Mouse (Mus musculus) inflammation-experienced regulatory T-cells, adult 6 months (primary cell): ENCODE results near the gene Lmo7. TPM values are rescaled to one million over a fixed set of nuclear protein-coding genes. Genes with fewer than 3 reads are reported as not detected.

Experiments used
- ATAC-seq: one replicate; pipeline ENCODE4 v1.8.0; 2017
- polyA plus RNA-seq, 3 experiments: library from polyadenylated mRNA; unstranded; fragments of 100-300 nt; shearing (Covaris generic); gene quantifications; one replicate each; pipeline ENCODE4 v1.2.1; 2017

Lmo7 gene
- polyA plus RNA-seq, 3 experiments from 2014 or later, result 0.24 TPM; not detected in 2

DNA sequence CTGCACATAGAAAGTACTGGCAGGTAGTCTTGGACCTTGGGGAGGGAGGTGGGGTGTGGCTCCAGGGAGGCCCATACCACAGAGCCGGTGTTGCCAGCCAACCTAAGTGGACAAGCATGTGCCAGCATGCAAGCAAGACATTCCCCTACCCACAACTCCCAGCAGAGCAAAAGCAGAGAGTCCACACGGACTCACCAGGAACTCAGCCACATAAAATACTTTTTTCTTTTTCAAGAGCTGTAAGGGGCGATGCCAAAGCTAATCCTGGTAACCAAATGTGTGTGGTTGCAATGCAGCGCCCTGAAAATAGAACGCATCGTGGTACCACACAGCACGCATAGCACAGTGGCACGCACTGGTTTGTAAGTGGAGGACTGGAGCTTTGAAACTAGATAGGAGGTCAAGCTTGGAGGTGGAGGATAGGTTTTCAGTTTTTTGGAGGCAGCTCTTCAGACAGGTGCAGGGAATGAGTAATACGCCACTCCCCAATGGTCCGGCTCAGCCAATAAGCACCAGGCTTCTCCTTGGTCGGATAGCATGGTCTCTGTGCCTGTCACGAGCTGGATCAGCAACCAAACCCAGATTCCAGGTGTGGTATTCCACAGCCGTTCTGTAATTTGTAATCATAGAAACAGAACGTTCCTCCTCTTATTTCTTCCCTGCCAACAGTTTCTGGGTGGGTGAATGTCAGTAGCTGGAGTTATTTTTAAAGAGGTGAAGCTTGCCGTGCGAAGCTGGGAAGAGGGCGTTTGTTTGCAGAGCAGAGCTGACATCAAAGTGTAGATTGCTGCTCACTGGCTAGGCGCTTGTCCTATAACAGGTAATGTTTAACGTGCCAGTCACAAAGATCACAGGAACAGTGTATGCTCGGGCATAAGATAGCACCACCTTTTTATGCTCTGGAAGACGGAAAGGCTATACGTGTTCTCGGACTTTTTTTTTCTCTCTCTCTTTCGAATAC, 110.3 kb downstream of the Lmo7 start:
- no peak for ATAC-seq

DNA sequence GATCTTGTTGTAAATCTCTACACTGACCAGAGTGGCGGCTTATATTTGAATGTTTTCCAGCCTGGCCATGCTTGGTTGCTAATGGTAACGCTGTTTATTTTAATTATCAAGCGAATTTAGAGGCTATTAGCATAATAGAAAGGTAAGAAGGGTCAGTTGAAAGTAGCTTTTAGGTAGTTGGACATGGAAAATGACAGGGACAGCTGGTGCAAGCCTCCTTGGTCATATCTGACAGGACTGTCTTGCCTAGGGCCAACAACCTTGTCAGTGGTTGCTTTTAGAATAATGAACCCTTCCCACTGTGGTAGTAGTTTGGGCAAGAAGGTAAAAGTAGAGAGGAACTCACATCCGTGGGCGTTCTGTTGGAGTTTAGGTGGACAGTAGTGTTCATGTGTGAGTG, 111.5 kb downstream of the Lmo7 start:
- no peak for ATAC-seq

DNA sequence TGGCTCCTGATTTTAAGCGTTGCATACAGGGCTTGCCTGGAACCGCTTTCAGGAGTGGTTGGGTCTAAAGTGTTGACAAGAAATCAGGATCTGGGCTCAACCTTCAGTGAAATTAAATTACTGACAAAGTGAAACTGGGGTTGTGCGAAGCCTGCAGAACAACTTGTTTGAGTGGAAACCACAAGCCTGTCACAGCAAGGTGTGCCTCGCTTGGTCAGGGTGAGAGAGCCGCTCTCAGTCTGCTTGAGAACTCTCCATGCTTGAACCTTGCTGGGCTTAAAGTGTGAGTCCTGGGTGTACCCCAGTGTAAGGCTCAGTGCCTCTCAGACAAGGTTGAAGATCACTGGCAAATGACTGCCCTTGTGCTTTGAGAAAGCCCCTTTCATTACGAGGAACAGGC, 112.8 kb downstream of the Lmo7 start:
- ATAC-seq, result no peak

DNA sequence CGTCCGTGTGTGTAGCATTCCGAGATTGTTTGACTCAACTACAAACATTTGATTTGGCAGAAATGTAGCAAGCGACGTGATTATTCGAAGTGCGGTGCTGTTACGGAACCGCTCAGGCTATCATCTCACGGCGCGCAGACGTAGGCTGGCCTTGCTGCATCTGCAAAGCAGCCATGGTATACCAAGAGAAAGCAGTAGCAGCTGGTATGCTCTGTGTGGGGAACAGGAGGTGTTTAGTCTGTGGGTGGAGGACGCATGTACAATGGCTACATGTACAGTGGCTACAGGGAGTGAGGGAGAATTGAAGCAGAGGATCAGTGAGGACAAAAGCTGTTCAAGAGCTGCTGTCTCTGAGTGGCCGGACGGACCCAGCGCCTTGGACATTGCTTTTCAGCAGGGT, 113.7 kb downstream of the Lmo7 start:
- ATAC-seq, result no peak

DNA sequence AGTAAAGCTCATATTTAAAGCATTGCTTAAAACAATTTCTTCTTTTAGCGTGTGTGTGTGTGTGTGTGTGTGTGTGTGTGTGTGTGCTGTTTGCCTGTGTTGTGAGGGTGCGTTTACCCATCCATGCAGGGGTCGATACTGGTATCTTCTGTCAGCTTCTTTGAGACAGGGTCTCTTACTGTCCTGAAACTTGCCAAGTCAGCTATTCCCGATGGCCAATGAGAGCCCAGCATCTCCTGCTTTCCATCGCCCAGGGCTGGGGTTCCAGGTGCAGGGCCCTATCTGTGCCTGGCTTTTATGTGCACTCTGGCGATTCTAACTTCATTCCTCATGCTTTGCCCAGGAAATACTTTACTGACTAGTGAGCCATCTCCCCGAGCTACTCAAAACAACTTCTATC, 114.7 kb downstream of the Lmo7 start:
- ATAC-seq, result no peak

DNA sequence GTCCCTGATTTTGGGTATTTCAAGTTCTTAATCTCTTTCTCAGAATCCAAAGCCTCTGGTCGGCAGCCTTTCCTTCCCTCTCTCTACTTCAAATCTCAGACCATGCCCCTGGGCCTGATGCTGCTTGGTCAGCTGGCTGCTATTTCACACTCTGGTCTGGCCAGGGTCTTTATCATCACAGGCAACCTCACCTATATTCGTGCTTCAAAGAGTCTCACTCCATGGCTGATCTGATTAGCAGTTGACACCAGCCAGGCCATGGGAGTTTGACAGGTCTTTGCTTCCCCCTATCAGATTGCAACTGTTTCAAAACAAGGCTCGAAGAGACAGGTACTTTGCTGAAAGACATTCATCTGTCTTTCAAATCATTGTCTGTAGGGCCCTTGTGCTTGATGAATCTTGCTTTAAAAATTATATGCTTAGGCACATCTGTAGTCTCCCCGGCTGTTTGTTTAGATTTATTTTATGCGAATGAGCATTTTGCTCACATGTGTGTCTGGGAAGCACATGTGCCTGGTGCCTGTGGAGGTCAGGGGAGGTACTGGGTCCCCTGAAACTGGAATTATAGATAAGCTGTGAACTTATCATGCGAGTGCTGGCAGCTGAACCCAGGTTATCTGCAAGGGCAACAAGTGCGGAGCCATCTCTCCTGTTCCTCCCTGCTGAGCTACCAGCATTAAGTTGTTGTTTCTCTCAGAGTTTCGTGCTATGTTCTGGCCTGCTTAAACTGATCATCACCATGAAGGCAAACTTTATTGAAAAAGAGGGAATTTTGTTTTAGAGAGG, 116.5 kb downstream of the Lmo7 start:
- ATAC-seq, result no peak

DNA sequence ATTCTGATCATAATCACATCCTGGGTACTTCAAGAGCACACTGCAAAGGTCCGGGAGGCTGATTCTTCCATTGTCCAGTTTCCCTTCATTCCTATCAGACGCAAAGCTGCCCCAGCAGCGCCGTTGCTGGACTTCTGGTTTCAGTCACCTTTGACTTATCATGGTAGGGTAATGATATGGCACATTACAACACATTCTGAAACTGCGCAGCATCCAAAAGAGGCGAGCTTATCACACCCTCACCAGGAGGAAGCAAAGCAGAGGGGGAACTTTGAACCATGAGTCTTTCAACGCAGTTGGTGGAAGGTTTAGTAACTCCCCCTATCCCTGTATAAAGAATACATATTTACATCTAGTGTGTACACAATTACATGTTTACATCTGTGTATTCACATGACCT, 117.8 kb downstream of the Lmo7 start:
- ATAC-seq, result no peak

DNA sequence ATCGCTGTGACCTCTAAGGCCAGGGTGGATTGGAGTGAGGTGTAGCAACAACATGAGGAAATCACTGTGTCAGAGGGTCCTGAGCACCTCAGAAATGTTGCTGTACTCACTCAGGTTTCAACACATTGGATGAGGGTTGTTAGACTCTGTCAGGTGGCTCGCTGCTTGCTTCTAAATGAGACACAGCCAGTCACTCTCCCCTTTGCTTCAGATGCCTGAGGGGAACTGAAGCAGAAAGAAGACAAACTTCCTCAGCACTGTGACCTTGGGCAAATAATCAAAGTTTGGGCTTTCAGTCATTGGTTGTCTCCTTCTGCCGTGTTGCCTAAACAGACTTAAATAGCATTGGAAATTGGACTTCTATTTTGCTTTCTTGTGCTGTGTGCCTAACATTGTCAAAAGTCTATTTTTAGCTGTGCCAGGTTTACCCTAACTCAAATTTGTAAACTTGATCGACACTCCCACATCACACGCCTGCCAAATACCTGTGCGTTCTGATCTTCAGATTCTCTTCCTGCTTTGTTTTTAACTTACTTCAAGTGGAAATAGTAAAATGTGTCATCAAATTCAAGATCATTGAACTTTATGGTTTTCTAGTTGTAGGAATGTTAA, 122.9 kb downstream of the Lmo7 start:
- ATAC-seq, result no peak

DNA sequence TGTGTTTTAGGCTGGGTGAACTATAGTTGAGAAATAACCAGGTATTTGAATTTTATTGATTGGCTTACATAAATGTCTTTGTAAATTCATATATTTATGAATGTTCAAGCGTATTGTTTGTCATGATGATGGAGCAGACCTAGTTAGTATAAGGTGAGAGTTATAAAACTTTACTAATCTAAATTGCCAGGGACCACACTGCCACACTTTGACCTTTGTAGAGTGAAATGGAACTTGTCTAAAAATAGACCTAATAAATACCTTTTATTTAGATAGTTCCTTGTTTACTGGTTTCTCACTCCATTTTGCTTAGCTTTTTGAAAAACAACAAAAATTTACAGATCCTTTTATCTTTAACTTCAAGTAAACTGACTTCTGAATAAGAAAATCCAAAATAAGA, 123.5 kb downstream of the Lmo7 start:
- ATAC-seq, result no peak

DNA sequence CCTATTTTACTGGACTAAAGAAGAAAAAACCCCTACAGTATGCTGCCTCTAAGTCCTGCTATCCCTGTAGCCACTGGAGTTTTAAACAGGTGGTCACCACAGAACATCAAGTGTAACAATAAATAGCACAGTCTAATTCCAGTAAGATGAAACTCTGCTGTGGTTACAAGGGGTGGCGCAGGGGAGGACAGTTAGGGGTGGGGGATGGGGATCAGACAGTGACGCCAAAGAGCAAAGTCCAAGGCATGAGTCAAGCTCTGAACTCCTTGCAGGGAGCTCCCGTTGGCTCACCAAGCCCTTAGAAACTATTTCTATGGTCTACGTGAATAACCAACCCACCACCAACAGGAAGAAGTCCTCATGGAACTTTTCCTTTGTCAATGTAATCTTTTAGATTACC, 124.0 kb downstream of the Lmo7 start:
- ATAC-seq, result no peak

DNA sequence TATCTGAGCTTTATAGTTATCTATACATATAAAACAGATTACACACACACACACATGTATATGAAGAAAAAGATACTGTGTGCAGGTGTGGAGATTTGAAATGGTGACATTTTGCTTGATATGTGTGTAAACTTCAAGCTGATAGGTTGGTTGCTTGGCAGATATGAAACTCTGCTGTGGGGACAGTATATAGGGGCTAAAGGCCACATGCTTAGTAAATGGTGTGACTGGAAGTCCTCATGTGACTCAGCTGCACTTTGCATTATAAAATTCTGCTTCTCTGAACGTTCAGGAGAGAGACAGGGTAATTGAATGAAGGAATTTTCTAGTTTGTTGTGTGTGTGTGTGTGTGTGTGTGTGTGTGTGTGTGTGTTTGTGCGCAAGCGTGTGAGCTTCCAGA, 124.5 kb downstream of the Lmo7 start:
- no peak for ATAC-seq

DNA sequence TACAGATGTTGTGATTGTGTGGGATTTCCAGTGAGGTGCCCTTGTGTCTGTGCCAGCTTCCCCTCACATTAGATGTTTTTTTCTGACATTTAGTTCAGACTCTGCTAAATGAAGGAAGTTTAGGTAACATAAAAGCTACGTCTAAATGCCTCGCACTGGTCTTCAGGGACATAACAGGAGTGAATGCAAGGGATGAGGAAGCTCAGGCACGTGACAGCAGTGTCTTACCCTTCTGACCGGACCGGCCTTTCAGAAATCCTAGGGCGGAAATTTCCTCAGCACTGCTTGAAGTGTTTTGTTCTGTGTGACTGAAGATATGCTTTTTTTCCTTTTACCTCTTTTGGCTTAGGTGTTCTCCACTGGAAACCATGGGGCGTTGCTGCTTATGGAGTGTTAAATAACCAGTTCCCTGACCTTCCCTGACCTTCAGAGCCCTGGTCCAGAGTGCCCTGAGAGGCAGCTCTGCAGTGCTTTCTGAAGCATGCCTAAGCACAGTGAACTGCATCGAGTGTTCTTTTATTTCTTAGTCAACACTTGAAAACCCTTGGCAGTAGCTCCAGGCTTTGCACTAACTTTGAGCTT, 129.6 kb downstream of the Lmo7 start:
- no peak for ATAC-seq

DNA sequence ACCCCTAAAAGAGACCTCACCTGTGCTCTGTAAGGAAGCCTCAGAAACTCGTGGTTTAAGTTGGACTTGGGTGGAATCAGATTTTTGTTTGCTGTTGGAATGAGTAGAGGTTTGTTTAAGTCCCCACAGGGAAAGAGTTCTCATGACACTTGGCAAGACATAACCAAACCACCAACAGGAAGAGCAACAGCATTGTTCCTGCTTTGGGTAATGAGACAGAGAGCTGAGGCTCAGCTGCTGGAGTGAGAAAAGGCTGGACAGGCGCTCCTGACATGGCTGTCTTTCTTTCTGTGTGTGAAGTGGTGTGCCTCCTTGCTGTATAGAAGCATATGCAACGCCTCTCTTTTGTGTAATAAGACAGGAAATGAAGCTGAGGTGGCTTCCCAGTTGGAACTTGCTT, 132.3 kb downstream of the Lmo7 start:
- ATAC-seq, result no peak

DNA sequence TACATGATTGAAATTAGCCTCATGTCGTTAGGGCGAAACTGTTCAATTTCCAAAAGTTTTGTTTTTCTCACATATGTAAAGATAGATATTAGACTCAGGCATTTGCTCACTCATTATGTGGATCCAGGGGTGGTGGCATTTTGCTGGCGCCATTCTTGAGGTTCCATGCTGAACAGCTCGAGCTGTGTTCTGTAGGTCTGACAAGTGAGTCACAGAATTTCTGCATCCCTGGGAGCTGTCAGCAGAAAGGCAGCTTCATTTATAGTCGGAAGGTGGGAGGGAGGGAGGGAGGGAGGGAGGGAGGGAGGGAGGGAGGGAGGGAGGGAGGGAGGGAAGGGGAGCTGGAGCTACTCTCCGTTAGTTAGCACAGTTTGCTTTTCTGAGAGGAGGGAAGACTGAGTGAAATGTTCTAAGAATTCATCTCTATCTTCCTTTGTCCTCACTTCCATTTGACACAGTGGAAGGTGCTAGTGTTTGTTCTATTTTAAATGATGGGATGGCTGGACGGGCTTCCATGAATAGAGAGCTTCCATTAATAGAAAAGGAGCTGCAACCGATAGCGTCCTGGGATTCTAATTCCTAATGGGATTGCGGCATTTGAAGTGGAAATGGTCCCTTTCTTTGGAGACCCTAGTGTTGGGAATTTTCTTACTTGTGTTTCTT, 137.4 kb downstream of the Lmo7 start:
- ATAC-seq, result no peak

DNA sequence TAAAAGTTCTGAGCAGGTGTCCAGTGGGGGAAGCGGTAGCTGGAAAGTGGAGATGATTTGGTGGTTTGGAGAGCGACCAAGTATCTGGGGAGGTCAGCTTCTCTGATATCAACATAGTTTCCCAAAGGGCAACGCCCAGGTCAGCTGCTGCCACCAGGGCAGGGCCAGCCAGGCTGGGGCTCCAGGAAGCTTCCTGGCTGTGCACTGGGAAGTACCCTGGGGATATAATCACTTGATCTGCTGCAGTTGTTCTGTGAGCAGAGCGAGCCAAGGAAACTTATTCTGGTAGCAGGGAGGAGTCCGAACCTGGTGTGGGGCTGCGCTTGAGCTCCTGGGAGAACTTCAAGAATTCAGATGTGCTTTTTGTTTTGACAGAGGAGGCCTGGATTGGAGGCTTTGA, 139.4 kb downstream of the Lmo7 start:
- no peak for ATAC-seq

DNA sequence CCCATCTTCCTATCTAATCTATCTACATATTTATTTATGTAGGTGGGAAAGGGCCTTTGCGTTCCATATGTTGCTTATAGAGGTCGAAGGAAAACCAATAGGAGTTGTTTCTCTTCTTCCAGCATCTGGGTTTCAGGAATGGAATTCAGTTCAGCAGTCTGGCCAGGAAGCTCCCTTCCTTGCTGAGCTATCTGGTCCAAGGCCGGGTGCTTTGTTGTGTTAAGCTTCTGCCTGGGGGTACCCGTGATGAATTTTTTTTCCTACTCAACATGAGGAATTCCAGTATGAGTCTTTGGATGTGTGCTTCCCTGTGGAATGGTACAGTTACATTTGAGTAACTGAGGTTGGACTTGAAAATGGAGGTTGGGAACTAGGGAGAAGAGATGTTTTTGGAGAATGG, 139.9 kb downstream of the Lmo7 start:
- no peak for ATAC-seq

DNA sequence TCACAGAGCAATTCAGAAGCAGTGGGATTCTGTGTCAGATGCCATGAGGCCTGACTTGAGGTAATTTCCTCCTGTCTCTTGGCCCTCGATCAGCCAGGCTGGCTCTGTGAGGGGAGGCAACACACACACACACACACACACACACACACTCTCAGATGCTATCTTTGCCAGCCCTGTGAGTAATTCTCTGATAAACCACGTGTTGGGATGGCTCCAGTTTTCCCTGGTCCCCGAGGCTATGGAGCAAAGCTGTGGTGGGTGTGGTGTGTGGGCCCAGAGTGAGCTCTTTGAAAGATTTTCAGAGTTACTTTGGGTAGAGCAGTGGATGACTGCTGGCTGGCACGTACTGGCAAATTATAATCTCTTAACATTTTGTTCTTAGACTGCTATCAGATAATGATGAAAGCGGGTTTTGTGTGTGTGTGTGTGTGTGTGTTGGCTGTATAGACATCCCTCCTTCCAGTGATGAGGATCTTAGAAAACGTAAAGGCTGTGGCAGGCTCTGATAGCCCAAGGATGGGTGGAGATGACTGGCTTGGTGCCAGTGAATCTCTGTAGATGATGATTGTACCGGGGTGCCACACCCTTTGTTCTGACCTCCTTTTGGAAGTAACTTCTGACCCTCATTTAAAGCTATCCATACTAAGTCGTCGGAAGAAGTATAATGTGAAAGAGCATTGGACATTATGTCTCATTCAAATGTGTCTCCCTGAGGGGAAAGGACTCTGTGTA, 140.6 kb downstream of the Lmo7 start:
- ATAC-seq, result no peak

DNA sequence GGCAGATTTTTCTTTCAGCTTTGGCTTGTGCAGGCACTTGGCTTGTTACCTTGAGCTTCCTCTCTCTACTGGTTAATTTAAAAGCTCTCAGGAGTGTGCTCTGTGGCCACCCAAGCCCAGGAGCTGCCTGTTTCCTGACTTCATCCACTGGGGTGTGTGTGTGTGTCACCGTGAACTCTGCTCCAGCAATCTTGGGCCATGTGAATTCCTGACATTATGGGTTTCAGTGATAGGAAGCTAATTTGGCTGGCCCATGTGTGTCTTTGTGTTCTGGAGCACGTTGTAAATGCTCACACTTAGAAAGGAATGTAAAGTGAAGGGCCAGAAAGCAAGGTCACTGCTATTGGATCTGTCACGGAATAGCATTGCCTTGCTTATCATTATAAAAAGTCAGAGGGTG, 143.1 kb downstream of the Lmo7 start:
- ATAC-seq, result no peak

DNA sequence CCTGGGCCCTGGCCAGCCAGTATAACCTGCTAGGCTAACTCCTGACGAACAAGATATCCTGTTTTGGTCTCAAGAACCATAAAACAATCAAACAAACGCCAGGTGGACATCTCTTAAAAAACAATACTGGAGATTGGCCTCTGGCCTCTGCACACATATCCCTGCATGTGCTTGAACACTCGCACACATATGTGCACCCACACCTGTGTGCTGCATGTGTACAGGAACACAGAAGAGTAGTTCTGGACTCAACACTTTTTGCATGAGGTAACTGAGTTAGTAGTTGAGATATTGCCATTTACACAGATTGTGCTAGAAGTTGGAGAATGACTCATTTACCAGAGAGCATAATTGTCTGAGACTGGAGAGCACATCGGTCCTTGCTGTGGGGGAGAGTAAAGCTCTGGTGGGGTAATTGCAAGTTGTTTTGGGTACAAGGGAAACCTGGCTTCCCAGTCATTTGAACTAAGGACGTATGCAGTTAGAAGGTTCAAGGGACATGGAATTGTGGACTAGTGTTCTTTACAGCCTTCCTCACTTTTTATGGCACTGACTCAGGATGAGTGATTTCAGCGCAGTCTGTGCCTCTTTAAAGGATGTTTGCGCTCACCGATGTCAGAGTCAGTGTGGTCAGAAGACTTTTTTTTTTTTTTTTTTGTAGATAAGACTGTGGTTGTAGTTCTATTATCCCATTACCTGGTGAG, 148.7 kb downstream of the Lmo7 start:
- ATAC-seq, result no peak

DNA sequence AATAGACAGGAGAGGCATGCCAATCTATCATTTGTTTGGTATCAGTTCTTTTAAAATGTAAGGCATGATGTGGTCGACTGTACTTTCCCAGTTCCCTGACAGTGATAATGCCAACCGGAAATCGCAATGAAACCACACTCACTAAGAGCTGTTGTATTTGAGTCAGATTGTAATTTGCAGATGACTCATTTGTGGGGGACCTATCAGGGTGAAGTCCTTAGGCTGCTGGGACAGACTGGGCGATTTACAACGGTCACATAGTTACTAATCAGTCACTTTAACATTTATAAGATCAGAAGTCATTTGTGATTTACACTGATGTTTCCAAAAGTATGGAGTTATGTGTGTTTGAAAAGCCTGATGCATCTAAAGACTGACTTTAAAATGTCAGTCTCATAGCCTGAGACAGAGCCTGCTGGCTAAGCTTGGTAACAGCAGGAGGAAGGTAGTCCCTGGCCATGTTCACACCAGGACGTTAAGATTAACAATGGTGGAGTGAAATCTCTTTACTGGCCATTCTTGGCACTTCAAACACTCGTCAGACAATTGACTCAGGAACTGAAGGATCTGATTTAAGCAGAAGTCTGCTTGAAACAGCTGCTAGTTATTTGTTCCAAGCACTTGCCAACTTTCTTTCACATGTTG, 149.4 kb downstream of the Lmo7 start:
- peak; percentile 69 for ATAC-seq

DNA sequence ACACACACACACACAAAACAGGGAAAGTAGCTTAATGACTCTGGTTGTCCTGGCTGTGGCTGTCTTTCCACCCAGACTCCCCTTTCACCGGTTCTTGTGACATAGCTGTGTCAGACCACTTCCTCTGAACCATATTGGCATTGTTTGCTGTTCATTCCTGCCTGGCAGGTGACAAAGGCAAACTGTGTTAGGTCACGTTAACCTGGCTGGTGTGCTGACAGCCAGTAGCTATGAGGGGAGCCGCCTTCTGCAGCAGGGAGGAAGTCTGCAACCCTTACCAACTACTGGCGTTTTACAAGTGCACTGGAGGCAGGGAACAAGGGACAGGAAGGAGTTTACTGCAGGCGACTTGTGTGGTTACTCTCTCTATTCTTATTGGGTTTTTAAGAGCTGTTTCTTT, 153.2 kb downstream of the Lmo7 start:
- no peak for ATAC-seq
